Mouse (Mus musculus) testis, adult 2 months (tissue): ENCODE data around the gene Hoxd8. TPM values are rescaled to one million over a fixed set of nuclear protein-coding genes. Genes with fewer than 3 reads are reported as not detected.

Experiments used
- H3K27ac ChIP-seq: fragments of 200-500 bp; 2 replicates; pipeline ENCODE4 v1.5.1; 2012; ENCODE audit warnings: low read depth, low read length; ENCODE audit not compliant: control insufficient read depth, insufficient read depth
- H3K27me3 ChIP-seq: fragments of 200-500 bp; 2 replicates; pipeline ENCODE4 v1.6.1; 2012; ENCODE audit warnings: mild to moderate bottlenecking, low read length, moderate library complexity; ENCODE audit not compliant: control insufficient read depth, insufficient read depth
- H3K36me3 ChIP-seq: fragments of 200-500 bp; 2 replicates; pipeline ENCODE4 v1.6.1; 2012; ENCODE audit warnings: mild to moderate bottlenecking, low read length; ENCODE audit not compliant: control insufficient read depth, insufficient read depth
- H3K4me1 ChIP-seq: fragments of 200-500 bp; 2 replicates; pipeline ENCODE4 v1.6.1; 2012; ENCODE audit warnings: low read length; ENCODE audit not compliant: control insufficient read depth, insufficient read depth
- H3K4me3 ChIP-seq: fragments of 200-500 bp; 2 replicates; pipeline ENCODE4 v1.5.1; 2012; ENCODE audit warnings: low read depth, mild to moderate bottlenecking, low read length, moderate library complexity, mixed read lengths; ENCODE audit not compliant: control insufficient read depth
- CTCF ChIP-seq: fragments of 200-500 bp; IDR thresholded peaks from 2 replicates; pipeline ENCODE4 v1.5.1; 2012; ENCODE audit warnings: low read depth, mild to moderate bottlenecking, inconsistent platforms, low read length, moderate library complexity; ENCODE audit not compliant: control insufficient read depth, insufficient read depth, insufficient replicate concordance
- POLR2A ChIP-seq: fragments of 200-500 bp; IDR thresholded peaks from 2 replicates; pipeline ENCODE4 v1.6.1; 2012; ENCODE audit warnings: low read depth, mild to moderate bottlenecking, inconsistent platforms, low read length, moderate library complexity; ENCODE audit not compliant: control insufficient read depth
- polyA plus RNA-seq: library from polyadenylated mRNA; depleted of rRNA; stranded (reverse); fragments of >200 nt; gene quantifications from 2 replicates; pipeline ENCODE4 v1.2.3, GENCODE M21; 2012; rRNA removed

Hoxd8 gene
- polyA plus RNA-seq, 1 experiment: 23.6 TPM

- Histone ChIP-seq H3K27me3 (peaks cover 10% of the 10 kb centered on the region), H3K36me3 (no peaks in the 10 kb centered on the region), H3K4me3 (peak overlapping the region; percentile 58), H3K27ac (no peak overlapping the region), H3K4me1 (peaks cover 30% of the 10 kb centered on the region)
- no peak for TF ChIP-seq CTCF
- TF ChIP-seq POLR2A: no peak
Observed at GRCm38 (mm10) chr2:74749337-74750121, 45.1 kb downstream of the Hoxd8 start.

GRCm38 (mm10) chr2:74750731-74751250 is 46.4 kb downstream of the Hoxd8 start:
- no peak overlapping the region for H3K27ac ChIP-seq
- H3K4me1 ChIP-seq: peaks cover 28% of the 10 kb centered on the region
- no peaks in the 10 kb centered on the region for H3K36me3 ChIP-seq
- TF ChIP-seq POLR2A (no peak), CTCF (no peak)
- H3K4me3 ChIP-seq: no peak overlapping the region
- H3K27me3 ChIP-seq: peaks cover 10% of the 10 kb centered on the region

GRCm38 (mm10) chr2:74751861-74752260 is 47.4 kb downstream of the Hoxd8 start:
- H3K4me3 ChIP-seq: no peak overlapping the region
- H3K36me3 ChIP-seq: no peaks in the 10 kb centered on the region
- TF ChIP-seq POLR2A (no peak), CTCF (no peak)
- peaks cover 24% of the 10 kb centered on the region for H3K4me1 ChIP-seq
- peaks cover 10% of the 10 kb centered on the region for H3K27me3 ChIP-seq
- no peak overlapping the region for H3K27ac ChIP-seq

- no peaks in the 10 kb centered on the region for H3K36me3 ChIP-seq
- H3K27me3 ChIP-seq: peaks cover 10% of the 10 kb centered on the region
- H3K27ac ChIP-seq: no peak overlapping the region
- peaks cover 22% of the 10 kb centered on the region for H3K4me1 ChIP-seq
- peak overlapping the region; percentile 80 for H3K4me3 ChIP-seq
- no peak for TF ChIP-seq POLR2A
- TF ChIP-seq CTCF: no peak
Observed at GRCm38 (mm10) chr2:74752431-74753174, 48.2 kb downstream of the Hoxd8 start.

GRCm38 (mm10) chr2:74753175-74753523 is 48.7 kb downstream of the Hoxd8 start:
- H3K4me3 ChIP-seq: peak overlapping the region; percentile 80
- peaks cover 22% of the 10 kb centered on the region for H3K4me1 ChIP-seq
- H3K27me3 ChIP-seq: peaks cover 10% of the 10 kb centered on the region
- no peak for TF ChIP-seq CTCF
- TF ChIP-seq POLR2A: no peak
- no peaks in the 10 kb centered on the region for H3K36me3 ChIP-seq
- H3K27ac ChIP-seq: no peak overlapping the region

- peaks cover 10% of the 10 kb centered on the region for H3K27me3 ChIP-seq
- peak overlapping the region; percentile 80; the same call in 1 of the 2 replicates for H3K4me3 ChIP-seq
- H3K4me1 ChIP-seq: peaks cover 22% of the 10 kb centered on the region
Observed at GRCm38 (mm10) chr2:74753711-74754110, 49.3 kb downstream of the Hoxd8 start.

More at GRCm38 (mm10) chr2:74753711-74754110, 49.3 kb downstream of the Hoxd8 start:
- Histone ChIP-seq H3K27ac (no peak overlapping the region), H3K36me3 (no peaks in the 10 kb centered on the region)
- TF ChIP-seq CTCF (no peak), POLR2A (no peak)

Other genes with a start within 250 kb of the Hoxd8 start
- 49.5 and 56.1 TPM in 2 replicates for gene Lnpk, start 125.2 kb upstream of the Hoxd8 start, polyA plus RNA-seq
- gene Evx2, start 45.1 kb upstream of the Hoxd8 start, polyA plus RNA-seq: 0.02 TPM in 2 replicates
- 0.11 TPM in 1 of 2 replicates, not detected in the other for gene Hoxd13, start 36.3 kb upstream of the Hoxd8 start, polyA plus RNA-seq
- 0.05 TPM in 1 of 2 replicates, not detected in the other for gene Hoxd12, start 29.6 kb upstream of the Hoxd8 start, polyA plus RNA-seq
- gene Hoxd11, start 25.1 kb upstream of the Hoxd8 start, polyA plus RNA-seq: 0.23 TPM in 1 of 2 replicates, not detected in the other
- 0.73 and 0.81 TPM in 2 replicates for gene Hoxd10, start 12.7 kb upstream of the Hoxd8 start, polyA plus RNA-seq
- gene Hoxd9, start 6.9 kb upstream of the Hoxd8 start, polyA plus RNA-seq: 1.8 and 2.0 TPM in 2 replicates
- 0.48 and 1.4 TPM in 2 replicates for gene Hoxd3, start 7.3 kb downstream of the Hoxd8 start, polyA plus RNA-seq
- 3.3 and 5.3 TPM in 2 replicates for gene Hoxd4, start 7.3 kb downstream of the Hoxd8 start, polyA plus RNA-seq
- 0.46 and 1.2 TPM in 2 replicates for gene Gm28230, start 22.1 kb downstream of the Hoxd8 start, polyA plus RNA-seq
- gene Hoxd1, start 58.4 kb downstream of the Hoxd8 start, polyA plus RNA-seq: not detected in 2 replicates
- 33.0 and 36.8 TPM in 2 replicates for gene Mtx2, start 121.2 kb downstream of the Hoxd8 start, polyA plus RNA-seq